Mouse (Mus musculus) cerebellum, adult 11 months (tissue): Measurements from ENCODE around the gene Adtrp.

Experiments used
- DNase-seq: peaks from one replicate; pipeline ENCODE4 v3.0.0; 2022

Adtrp gene

DNA sequence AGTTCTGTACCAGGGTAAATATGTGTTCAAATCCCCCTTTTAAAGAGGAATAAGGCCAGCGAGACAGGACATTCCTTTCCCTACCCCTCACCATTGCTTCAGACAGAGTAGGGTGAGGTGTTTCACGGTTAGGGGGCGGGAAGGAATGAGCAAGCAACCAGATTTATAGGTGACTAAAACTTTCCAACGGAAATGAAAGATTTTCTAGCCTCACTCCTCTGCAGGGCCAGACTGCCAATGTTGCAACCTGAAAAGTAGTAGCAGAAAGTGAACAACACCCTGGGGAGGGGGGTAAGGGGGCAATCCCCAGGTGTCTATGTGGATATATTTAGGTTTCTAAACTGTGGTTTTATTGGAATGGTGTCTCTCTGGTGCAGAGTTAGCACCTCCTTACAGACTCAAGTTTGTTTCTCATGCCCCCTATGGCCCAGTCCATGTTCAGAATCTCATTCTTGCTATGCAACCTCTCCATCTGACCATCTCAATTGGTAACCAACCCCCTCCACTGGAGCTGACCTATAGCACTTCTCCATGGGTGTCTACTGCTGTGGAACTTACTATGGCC, 73.6 kb downstream of the Adtrp start:
- DNase-seq: no peak

DNA sequence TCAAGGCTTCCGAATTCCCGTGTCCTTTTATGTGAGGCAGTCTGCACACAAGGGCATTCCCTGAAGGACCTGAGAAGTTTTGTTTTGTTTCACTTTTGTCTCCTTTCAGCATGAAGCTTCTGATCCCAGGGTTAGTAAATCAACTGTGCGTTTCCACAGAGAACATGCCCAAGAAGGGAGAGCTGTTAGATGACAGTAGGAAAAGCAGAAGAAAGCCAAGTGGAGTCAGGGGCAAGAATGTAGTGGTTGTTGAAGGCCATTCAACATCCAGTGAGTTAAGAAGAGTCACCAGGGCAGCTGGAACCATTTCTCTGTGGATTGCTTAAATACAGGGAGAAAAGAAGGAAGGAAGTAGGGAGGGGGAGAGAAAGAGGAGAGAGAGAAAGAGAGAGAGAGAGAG, 76.4 kb downstream of the Adtrp start:
- no peak for DNase-seq

DNA sequence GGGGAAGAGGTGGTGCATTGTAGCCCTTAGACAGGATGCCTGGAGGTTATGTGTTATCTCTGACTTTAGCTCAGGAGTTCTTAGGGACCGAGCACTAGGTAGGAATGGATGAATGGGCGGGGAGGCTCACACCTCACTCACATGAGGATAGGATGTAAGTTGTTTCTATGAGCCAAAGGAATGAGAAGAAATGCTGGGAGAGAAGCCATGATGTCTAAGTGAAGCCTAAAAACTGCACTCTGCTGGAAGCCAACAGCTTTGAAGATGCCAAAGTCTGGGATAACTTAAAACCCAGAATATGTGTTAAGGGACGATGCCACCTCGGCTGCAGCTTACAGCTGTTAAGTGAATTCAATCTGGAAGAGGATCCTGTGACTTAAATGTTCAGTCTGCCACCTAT, 79.5 kb downstream of the Adtrp start:
- no peak for DNase-seq

DNA sequence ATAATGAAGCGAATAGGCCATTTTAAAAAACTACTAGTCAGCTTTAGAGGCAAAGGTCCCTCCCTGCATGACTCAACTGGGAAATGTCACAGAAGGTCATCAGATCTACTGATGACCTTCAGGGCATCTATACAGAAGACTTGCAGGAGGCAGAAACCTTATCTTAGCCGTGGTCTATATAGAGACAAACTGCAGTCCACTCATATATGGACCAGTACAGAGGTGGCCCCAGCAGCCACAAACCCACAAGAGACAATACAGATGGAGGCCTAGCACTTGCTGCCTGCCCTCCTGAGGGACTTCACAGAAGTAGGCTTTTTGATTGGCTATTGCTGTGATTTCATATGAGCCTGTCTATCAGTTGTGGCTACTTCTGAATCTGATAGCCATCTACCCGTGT, 85.5 kb downstream of the Adtrp start:
- DNase-seq: no peak

- DNase-seq: peak; percentile 17
Measured at GRCm38 (mm10) chr13:41760484-41760883, 87.0 kb downstream of the Adtrp start.

GRCm38 (mm10) chr13:41758550-41759465, 88.7 kb downstream of the Adtrp start:
- DNase-seq: peak; percentile 28

GRCm38 (mm10) chr13:41753114-41753513, 94.4 kb downstream of the Adtrp start:
- no peak for DNase-seq

DNA sequence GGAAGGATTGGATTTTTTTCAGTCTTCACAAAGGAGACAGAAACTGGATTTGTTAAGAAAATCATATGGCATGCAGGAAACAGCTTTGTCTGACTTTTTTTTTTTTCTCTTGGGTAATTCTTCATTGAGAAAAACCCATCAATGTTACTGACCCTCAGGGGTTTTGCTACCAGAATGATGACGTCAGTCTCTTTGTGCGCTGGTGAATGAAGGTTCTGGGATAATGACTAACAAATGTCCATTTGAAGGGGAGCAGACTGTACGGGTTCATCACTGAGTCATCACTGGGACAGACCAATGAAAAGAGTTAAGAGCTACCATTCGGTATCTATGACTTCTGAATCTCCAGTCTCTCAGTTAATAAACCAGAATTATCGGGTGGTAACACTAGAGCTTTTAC, 97.0 kb downstream of the Adtrp start:
- no peak for DNase-seq

GRCm38 (mm10) chr13:41748866-41749265, 98.6 kb downstream of the Adtrp start:
- no peak for DNase-seq

- DNase-seq: no peak
Measured at GRCm38 (mm10) chr13:41747691-41748090, 99.8 kb downstream of the Adtrp start.

DNA sequence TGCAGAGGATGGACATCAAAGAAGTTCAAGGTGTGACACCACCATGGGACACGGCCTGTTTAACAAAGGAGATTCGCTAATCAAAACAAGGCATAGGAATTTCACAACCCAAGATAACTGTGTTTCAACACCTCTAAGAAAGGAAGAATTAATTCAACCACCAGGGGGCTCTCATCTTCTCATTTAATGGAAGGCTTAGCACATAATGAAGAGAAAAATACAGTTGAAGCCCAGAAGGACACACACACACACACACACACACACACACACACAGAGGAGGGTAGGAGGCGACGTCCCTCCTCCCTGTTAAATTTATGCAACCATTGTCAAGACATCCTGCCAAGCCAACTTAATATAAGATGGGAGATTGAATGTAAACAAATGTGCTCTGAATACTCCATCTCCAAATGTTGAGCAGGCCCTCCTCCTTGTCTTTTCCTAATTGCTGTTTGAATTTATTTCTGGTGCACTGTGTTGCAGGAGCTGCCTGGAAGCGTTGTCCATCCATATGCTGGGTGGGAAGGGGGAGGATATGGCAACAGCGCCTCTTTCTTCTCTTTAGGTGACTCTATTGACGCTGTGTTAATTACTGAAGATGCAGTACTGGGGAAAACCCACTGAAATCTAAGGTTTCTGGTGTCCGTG, 100.4 kb downstream of the Adtrp start:
- DNase-seq: no peak

DNA sequence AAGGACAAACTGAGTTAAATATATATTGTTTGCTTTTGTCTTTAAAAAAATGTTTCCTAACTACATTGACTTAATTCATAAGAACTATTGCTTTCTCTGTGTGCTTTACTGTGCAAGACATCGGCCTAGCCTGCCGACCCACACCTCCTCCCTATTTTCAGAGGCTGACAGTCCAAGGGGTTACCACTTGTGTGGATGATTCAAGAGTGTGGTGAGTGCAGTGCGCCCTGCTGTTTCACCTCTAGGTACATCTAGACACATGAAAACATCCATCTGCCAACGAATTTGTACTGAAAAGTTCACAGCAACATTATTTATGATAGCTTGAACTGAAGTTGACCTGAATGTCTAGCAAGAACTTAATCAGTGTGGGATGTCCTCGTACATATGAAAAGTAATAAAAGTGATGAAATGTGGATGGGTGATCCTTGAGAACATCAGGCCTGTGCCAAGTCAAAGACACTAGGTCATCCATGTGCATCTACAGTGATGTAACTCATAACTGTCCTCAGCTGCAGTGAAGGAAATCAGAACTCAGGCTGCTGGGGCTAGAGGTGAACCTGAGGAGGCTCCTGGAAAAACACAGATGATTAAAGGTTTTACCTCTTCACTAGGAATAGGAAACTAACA, 106.9 kb downstream of the Adtrp start:
- DNase-seq: no peak

DNA sequence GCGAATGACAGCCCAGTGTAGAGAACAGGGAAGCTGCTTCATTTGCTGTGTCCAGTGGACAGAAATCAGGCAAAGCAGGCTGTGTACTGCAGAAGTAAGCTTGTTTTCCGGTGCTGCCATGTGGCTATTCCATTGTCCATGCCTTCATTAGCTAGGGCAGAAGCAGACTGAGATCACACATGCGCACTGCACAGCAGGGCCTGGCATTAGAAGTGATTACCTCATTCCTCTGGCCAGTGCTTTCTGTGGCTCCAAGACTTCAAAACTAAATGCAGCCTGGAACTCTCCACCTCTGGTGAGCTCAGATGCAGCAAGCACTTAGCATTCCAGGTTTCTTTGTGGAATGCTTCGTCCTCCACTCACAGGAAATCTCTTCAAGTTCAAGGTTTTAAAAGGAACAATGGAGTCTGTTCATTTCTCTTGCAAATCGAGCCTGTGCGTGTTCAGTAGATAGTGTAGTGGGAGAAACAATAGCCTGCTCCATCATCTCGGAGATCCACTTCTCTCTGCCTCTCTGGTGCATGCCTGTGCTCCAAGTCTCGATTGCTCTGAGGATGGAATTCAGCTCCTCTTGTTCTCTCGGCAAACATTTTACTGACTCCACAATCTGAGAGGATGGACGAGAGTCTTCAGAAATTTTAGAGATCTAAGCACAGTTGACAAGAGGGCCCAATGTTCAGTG, 109.7 kb downstream of the Adtrp start:
- DNase-seq: no peak

- no peak for DNase-seq
Measured at GRCm38 (mm10) chr13:41729660-41730059, 117.8 kb downstream of the Adtrp start.

GRCm38 (mm10) chr13:41727803-41728202, 119.7 kb downstream of the Adtrp start:
- no peak for DNase-seq

DNA sequence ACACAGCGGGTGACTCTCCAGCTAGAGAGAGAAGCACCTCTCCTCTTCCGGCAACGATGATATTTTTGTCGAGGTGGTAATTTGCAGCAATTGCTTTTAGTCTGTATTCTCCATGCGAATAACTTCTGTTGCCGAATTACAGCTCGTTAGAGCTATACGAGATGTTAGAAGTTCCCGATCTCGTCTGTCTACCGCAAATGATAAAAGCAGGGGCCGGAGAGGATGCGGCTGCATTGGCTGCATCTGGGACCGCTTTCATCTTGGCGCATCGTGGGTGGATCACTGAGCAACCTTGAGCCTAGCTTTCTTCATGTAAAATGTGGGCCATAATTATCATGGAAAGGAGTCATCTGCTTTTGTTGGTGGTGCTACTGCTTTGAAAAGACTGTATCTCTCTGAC, 128.2 kb downstream of the Adtrp start:
- no peak for DNase-seq

DNA sequence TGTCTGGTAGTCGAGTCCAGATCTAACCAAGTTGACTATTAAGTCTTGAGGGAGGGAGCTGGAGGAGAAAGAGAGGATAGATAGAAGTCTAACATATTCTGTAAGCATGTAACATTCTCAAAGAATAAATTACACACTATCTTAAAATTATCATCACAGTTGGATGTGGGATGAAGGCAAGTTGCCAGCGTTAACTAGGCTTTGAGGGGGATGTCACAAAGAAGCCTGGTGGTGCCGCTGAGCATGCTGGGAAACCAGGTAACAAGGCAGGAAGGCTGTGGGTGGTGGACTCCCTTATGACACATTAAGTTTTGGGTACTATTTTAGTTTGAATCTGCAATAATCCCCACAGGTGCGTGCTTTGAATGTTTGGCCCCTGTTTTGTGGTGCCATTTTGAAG, 129.4 kb downstream of the Adtrp start:
- DNase-seq: no peak
